Mouse (Mus musculus) brain, embryonic 18.5 days (tissue): ENCODE measurements around the gene Memo1.

Experiments used
- DNase-seq: peaks from one replicate; pipeline ENCODE4 v3.0.0-alpha.2; 2012; ENCODE audit warnings: low read depth, low spot score

The Memo1 gene

DNA sequence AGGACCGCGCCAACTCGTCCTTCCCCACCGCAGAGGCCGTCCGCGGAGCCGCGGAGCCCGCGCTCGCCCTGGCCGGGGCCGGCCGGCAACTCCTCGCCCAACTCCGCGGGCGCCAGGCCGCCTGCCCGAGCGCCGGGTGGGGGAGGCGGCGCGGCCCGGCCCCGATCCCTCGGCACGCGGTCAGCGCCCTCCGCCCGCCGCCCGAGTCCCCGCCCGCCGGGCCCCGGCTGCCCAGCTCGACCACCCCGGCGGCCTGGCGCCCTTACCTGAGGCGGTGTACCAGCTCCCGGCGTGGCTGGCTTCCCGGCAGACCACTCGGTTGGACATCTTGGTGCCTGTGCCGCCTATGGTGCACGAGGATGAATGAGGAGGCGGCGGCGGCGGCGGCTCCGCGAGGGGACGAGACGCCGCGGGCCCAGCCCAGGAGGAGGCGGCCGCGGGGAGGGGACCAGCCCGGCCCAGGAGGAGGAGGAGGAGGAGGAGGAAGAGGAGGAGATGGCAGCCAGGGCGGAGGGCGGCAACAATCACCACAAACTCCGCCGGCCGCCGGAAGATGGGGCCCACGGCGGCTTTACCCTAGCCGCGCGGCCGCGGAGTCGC, 795 bp downstream of the Memo1 start:
- DNase-seq: no peak

DNA sequence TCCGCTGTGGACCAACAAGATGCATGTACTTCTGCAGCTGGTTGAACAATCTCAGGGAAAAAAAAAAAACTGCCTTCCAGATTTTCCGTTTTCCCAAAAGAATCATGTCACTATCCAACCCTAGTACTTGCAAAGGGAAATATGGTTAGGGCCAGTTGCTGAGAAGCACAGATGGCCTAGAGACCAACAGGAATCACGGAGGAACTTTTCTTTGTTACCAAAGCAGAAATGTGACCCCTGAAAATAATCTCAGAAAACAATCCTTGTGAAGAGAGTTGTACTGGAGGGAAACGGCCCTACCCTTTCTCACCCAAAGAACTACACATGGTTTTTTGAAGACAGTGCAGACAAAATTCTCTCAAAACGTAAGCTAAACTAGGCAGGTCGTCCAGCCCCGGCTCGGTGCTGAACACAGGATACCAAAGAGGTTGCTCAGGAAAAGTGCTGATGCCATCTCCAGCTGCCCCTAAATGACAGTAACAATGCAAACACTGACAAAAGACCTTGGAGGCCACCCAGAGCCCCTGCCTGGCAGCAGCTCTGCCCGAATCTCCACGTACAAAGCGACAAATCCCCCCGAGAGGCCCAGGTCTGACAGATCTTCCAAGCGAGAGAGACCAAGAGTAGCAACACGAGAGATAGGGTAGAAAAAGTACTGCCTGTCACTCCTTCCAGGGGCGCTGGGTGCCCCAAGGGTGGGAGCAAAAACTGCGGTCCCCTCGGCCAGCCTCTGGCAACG, 1.5 kb downstream of the Memo1 start:
- no peak for DNase-seq

- DNase-seq: no peak
Measured at GRCm38 (mm10) chr17:74291640-74292361, 3.5 kb downstream of the Memo1 start.

GRCm38 (mm10) chr17:74290869-74291268, 4.5 kb downstream of the Memo1 start:
- DNase-seq: no peak

- DNase-seq: no peak
Measured at GRCm38 (mm10) chr17:74290198-74290597, 5.1 kb downstream of the Memo1 start.

DNA sequence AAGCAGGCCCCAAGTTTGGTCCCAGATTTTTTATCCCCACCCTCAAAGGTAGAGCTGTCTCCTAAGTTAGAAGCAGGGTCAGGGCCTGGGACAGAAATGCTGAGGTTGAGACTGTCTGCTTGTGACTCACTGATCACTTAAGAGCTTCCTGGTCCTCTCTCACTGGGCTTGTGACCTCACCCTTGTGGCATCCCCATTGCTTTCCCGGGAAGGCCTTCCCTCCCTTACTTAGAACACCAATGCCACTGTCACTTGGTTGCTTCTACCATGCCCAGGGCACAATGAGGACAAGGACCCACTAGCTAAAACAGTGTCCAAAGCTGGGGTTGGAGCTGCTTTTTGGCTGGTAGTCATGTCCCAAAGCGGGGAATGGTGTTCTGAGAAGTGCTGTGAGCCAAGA, 6.7 kb downstream of the Memo1 start:
- no peak for DNase-seq

DNA sequence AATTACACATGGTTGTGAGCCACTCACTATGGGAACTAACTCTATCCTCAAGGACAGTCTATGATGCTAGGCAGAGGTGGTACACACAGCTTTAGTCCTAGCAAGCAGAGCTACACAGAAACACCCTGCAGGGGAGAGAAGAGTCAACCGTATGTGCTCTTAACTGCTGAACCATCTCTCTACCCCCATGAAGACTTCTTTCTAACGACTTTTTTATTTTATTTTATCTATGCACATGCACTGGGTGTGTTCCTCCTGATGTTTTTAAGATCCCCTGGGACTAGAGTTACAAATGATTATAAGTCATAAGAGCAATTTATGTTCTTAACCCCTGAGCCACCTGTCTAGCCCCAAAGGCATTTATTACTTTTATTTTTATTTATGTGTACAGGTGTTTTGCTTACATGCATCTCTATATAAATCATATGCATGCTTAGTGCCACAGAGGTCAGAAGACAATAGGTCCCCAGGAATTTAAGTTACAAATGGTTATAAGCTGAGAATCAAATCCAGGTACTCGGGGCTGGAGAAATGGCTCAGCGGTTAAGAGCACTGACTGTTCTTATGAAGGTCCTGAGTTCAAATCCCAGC, 9.1 kb downstream of the Memo1 start:
- no peak for DNase-seq

GRCm38 (mm10) chr17:74285730-74286129, 9.6 kb downstream of the Memo1 start:
- DNase-seq: no peak

GRCm38 (mm10) chr17:74284397-74285115, 10.8 kb downstream of the Memo1 start:
- no peak for DNase-seq

GRCm38 (mm10) chr17:74282024-74282423, 13.3 kb downstream of the Memo1 start:
- DNase-seq: no peak

- DNase-seq: no peak
Measured at GRCm38 (mm10) chr17:74278966-74279869, 16.1 kb downstream of the Memo1 start.

- DNase-seq: no peak
Measured at GRCm38 (mm10) chr17:74274471-74274870, 20.9 kb downstream of the Memo1 start.

DNA sequence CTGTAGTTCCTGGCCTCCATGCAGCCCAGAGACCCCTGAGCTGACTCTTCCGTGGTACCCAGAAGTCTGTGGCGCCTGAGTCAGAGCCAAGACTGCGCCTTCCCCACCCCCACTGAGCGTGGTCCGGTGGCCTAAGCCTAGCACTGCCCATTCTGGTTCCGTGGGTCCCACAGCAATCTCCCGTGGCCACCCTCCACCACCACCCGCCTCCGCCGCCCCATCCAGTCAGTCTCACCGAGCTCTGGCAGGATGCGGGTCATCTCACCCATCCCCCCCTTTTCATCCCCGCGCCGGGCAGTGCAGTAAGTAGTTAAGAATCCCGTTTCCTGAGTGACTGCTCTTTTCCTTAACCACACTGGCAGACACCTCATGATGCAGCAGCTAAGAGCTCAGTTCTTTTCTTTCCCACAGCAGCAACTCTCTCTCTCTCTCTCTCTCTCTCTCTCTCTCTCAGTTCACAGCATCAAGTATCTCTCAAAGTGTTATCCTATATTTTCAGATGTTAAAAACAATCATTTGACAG, 22.6 kb downstream of the Memo1 start:
- no peak for DNase-seq

GRCm38 (mm10) chr17:74271541-74272268, 23.6 kb downstream of the Memo1 start:
- DNase-seq: no peak

- no peak for DNase-seq
Measured at GRCm38 (mm10) chr17:74270205-74270604, 25.1 kb downstream of the Memo1 start.

GRCm38 (mm10) chr17:74267415-74268180, 27.7 kb downstream of the Memo1 start:
- DNase-seq: no peak

DNA sequence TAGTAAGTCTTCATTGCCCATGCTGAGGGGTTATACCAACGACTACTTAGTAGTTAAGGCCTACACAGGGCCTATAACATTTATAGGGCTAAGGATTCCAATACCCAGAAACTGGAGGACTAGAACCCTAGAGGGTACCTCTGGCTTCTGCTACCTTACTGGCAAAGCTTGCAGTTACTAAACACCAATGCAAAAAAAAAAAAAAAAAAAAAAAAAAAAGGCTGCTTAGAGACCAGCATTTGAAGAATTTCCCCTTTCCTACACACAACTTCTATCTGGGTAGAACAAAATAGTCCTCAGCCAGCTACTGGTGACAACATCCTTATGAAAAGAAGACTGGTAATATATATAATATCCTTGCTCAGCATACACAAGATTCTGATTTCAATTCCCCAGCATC, 29.7 kb downstream of the Memo1 start:
- DNase-seq: no peak

- DNase-seq: no peak
Measured at GRCm38 (mm10) chr17:74265156-74265505, 30.2 kb downstream of the Memo1 start.
